Comparison of ENCODE assay signal across 7 mouse cellular contexts in genomic region chr4:83525690-83526055, GRCm38 (mm10). TPM values are rescaled to one million over a fixed set of nuclear protein-coding genes. Genes with fewer than 3 reads are reported as not detected.
A peak's percentile ranks its signal among the peaks of the same experiment; 100 is the strongest.
DNase-seq lines count a peak whose midpoint lies in the region; ATAC-seq and TF ChIP-seq lines count a peak whose summit lies in the region.

No protein-coding gene starts in this region.

- H3K27me3 ChIP-seq in lung, embryonic 14.5 days (ENCODE audit: insufficient read depth, low read length), result no peaks in the 10 kb centered on the region
- no peaks in the 10 kb centered on the region for H3K27me3 ChIP-seq in forebrain, embryonic 12.5 days
- no peaks in the 10 kb centered on the region for H3K27me3 ChIP-seq in stomach, embryonic 14.5 days (ENCODE audit: control insufficient read depth, insufficient read depth, low read length)

- H3K4me3 ChIP-seq in lung, embryonic 14.5 days (ENCODE audit: low read depth, low read length), result peak overlapping the region; percentile 78
- peak overlapping the region; percentile 87 for H3K4me3 ChIP-seq in bone marrow macrophage, adult 2 months (ENCODE audit: insufficient read depth, low read length)
- H3K4me3 ChIP-seq in forebrain, embryonic 12.5 days (replicated peaks), result peak overlapping the region; percentile 70
- H3K4me3 ChIP-seq in stomach, embryonic 14.5 days (ENCODE audit: low read depth, low read length), result peak overlapping the region; percentile 67

- WGBS in lung, embryonic 14.5 days, result under 1% methylated on average over 18 of the region's 18 CpGs
- WGBS in forebrain, embryonic 12.5 days, result under 1% methylated on average over 18 of the region's 18 CpGs
- WGBS in stomach, embryonic 14.5 days, result 0% methylated on average over 18 of the region's 18 CpGs

- H3K36me3 ChIP-seq in lung, embryonic 14.5 days (ENCODE audit: insufficient read depth), result no peaks in the 10 kb centered on the region
- H3K36me3 ChIP-seq in forebrain, embryonic 12.5 days (replicated peaks), result no peaks in the 10 kb centered on the region
- no peaks in the 10 kb centered on the region for H3K36me3 ChIP-seq in stomach, embryonic 14.5 days (ENCODE audit: control insufficient read depth, insufficient read depth, low read length)

- H3K9me3 ChIP-seq in lung, embryonic 14.5 days (ENCODE audit: low read depth, low read length), result no peaks in the 10 kb centered on the region
- H3K9me3 ChIP-seq in forebrain, embryonic 12.5 days, result no peaks in the 10 kb centered on the region
- no peaks in the 10 kb centered on the region for H3K9me3 ChIP-seq in stomach, embryonic 14.5 days (ENCODE audit: control insufficient read depth, low read depth, low read length)

- no peaks in the 10 kb centered on the region for H3K4me1 ChIP-seq in lung, embryonic 14.5 days (ENCODE audit: insufficient read depth)
- H3K4me1 ChIP-seq in bone marrow macrophage, adult 2 months (ENCODE audit: control insufficient read depth, insufficient read depth, low read length), result peaks cover 7% of the 10 kb centered on the region
- peaks cover 37% of the 10 kb centered on the region for H3K4me1 ChIP-seq in forebrain, embryonic 12.5 days
- H3K4me1 ChIP-seq in stomach, embryonic 14.5 days (ENCODE audit: control insufficient read depth, insufficient read depth, low read length), result peaks cover 4% of the 10 kb centered on the region; the same call in 1 of the 2 replicates

- peak overlapping the region; percentile 94 for H3K4me2 ChIP-seq in lung, embryonic 14.5 days
- peak overlapping the region; percentile 78 for H3K4me2 ChIP-seq in forebrain, embryonic 12.5 days
- H3K4me2 ChIP-seq in stomach, embryonic 14.5 days (replicated peaks; ENCODE audit: low read depth, low read length), result peak overlapping the region; percentile 71

- TF ChIP-seq POLR2A in bone marrow macrophage, adult 2 months (IDR thresholded peaks at IDR 0.05; ENCODE audit: borderline replicate concordance, low read depth, low read length), result no peak

- peak; percentile 83 for ATAC-seq in lung, embryonic 14.5 days (ENCODE audit: insufficient read depth)
- ATAC-seq in forebrain, embryonic 12.5 days (ENCODE audit: low FRiP score), result peak; percentile 80
- peak; percentile 69 for ATAC-seq in stomach, embryonic 14.5 days (ENCODE audit: insufficient number of reproducible peaks, insufficient read depth, low FRiP score, low read depth)

- no peak for TF ChIP-seq CTCF in lung, embryonic 14.5 days (IDR thresholded peaks at IDR 0.05; ENCODE audit: low read depth)
- no peak for TF ChIP-seq CTCF in bone marrow macrophage, adult 2 months (IDR thresholded peaks at IDR 0.05; ENCODE audit: low read depth, low read length)

- peak overlapping the region; percentile 77 for H3K9ac ChIP-seq in lung, embryonic 14.5 days
- H3K9ac ChIP-seq in forebrain, embryonic 12.5 days, result peak overlapping the region; percentile 61
- H3K9ac ChIP-seq in stomach, embryonic 14.5 days (replicated peaks; ENCODE audit: low read depth, low read length), result peak overlapping the region; percentile 70

- peak overlapping the region; percentile 83 for H3K27ac ChIP-seq in lung, embryonic 14.5 days (ENCODE audit: low read depth)
- H3K27ac ChIP-seq in bone marrow macrophage, adult 2 months (ENCODE audit: insufficient read depth, low read depth, low read length), result peak overlapping the region; percentile 56
- peak overlapping the region; percentile 100 for H3K27ac ChIP-seq in forebrain, embryonic 12.5 days
- H3K27ac ChIP-seq in stomach, embryonic 14.5 days (ENCODE audit: low read length), result peak overlapping the region; percentile 79

- peak; percentile 60 for DNase-seq in lung, embryonic 14.5 days
- no peak for DNase-seq in lung, postnatal 4 days
- DNase-seq in liver, result peak; percentile 70
- DNase-seq in cerebellum, adult 9-11 months, result no peak

RNA-seq across cellular contexts. Expression of gene Ccdc171, which starts 0.3 kb away (rescaled TPM):
- polyA plus RNA-seq in lung, embryonic 14.5 days (2014; fragmentation: Nextera tagmentation; extraction: Ambion mirVana), result 3.1 and 3.5 TPM in 2 replicates
- polyA plus RNA-seq in bone marrow macrophage, adult 2 months (2012; ENCODE audit: insufficient read depth, insufficient read length, missing spikeins), result 3.9 and 4.7 TPM in 2 replicates
- 6.0 and 8.3 TPM in 2 replicates for polyA plus RNA-seq in forebrain, embryonic 12.5 days (2016; fragmentation: Nextera tagmentation; extraction: Ambion mirVana)
- 5.2 and 6.5 TPM in 2 replicates for polyA plus RNA-seq in stomach, embryonic 14.5 days (2014; fragmentation: Nextera tagmentation; extraction: Ambion mirVana)

RNA-seq across cellular contexts. Expression of gene Psip1, which starts 39.4 kb away (rescaled TPM):
- 156 and 170 TPM in 2 replicates for polyA plus RNA-seq in lung, embryonic 14.5 days (2014; fragmentation: Nextera tagmentation; extraction: Ambion mirVana)
- polyA plus RNA-seq in bone marrow macrophage, adult 2 months (2012; ENCODE audit: insufficient read depth, insufficient read length, missing spikeins), result 39.0 and 51.5 TPM in 2 replicates
- polyA plus RNA-seq in forebrain, embryonic 12.5 days (2016; fragmentation: Nextera tagmentation; extraction: Ambion mirVana), result 488 and 520 TPM in 2 replicates
- 137 and 148 TPM in 2 replicates for polyA plus RNA-seq in stomach, embryonic 14.5 days (2014; fragmentation: Nextera tagmentation; extraction: Ambion mirVana)

Comparison
In these comparisons a context has a peak if more than half of its experiments do, and no peak if none do; other contexts are left out.
1. DNase-seq: peak in lung, embryonic 14.5 days (single experiment) and liver (single experiment); none in lung, postnatal 4 days (0 of 2) and cerebellum, adult 9-11 months (single experiment).
2. Peak in every context shown above with its lines, with median percentiles within 50 percentile points of each other: ATAC-seq, H3K27ac ChIP-seq, H3K4me2 ChIP-seq, H3K4me3 ChIP-seq and H3K9ac ChIP-seq.